Mouse (Mus musculus): Measurements from ENCODE around the gene Dysf. TPM values are rescaled to one million over a fixed set of nuclear protein-coding genes. Genes with fewer than 3 reads are reported as not detected.
"Not testable (repeated sequence)": the region's sequence is repeated elsewhere in the genome, so short reads cannot be mapped to it uniquely, and the experiment has no call there.

Gene Dysf
- 11.1 and 14.6 TPM in 2 replicates for polyA plus RNA-seq (2016; fragmentation: Nextera tagmentation; extraction: Ambion mirVana)

DNA sequence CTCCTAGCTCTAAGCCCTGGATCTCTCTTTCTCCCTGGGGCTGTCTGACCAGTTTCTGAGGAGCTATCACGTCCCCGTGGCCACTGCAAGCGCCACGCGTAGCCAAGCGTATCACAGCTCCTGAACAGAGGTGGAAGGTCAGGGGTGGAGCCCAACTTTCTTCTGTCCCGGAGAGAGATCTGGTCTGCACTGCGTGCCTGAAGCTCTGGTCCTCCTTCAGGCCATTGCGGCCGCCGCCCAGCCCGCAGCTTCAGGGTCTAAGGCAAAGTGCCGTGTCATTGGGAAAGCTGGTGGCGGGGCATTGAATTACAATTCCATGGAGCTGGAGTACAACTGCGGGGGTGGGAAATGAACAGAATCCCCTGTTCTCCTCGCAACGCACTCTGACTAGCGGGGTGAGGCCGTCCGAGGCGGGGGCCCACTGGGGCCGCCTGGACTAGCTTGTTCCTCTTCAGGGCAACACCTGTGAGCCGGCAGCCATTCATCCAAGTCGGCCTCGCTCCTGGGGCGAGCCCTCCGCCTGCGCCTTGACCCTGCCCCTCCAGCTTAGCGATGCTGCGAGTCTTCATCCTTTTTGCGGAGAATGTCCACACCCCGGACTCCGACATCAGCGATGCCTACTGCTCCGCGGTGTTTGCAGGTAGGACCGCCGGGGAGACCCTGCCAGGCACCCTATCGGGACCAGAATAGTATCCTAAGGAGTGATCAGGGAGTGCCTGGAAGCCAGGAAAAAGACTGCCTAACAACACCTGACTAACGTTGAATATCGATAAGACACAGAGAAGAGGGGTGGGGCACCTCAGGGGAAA, at the start of gene Dysf:
Gene Dysf, plus strand, starts transcription at position 228 of the 809 bp plus-strand sequence.
- H3K27me3 ChIP-seq (ENCODE audit: low read depth, poor library complexity, severe bottlenecking), result peaks cover 35% of the 10 kb centered on the region
- H3K4me3 ChIP-seq, result peak within 1 kb of the TSS; percentile 53
- peaks cover 34% of the 10 kb centered on the region for H3K4me1 ChIP-seq
- DNase-seq (ENCODE audit: low spot score), result peak; percentile 72
- WGBS, result under 1% methylated on average over 41 of the region's 41 CpGs
- no peaks in the 10 kb centered on the region for H3K9me3 ChIP-seq (replicated peaks)
- H3K36me3 ChIP-seq, result no peaks in the 10 kb centered on the region
- H3K27ac ChIP-seq, result no peak within 1 kb of the TSS

DNA sequence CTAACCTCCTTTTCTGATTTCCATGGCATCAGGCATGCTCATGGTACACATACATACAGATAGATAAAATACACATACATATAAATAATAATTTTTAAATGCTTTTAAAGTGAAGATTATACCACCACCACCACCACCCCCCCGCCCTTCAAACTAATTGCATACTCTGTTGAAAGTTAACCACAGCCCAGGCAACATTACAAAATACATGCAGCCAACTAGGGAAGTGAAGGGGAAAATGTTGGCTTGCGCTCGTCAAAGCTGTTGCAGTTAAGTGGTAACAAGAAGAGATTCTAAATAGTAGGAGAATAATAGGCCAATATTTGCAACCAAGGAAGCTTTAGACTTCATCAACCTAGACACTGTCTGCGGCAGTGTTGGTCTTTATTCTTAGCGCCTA, 20.7 kb upstream of the Dysf start:
- Histone ChIP-seq H3K27ac (no peak overlapping the region), H3K9me3 (replicated peaks) (no peaks in the 10 kb centered on the region), H3K4me3 (no peak overlapping the region), H3K36me3 (peaks cover 94% of the 10 kb centered on the region), H3K27me3 (ENCODE audit: low read depth, poor library complexity, severe bottlenecking) (no peaks in the 10 kb centered on the region), H3K4me1 (no peaks in the 10 kb centered on the region)
- 94% methylated on average over 5 of the region's 5 CpGs for WGBS
- DNase-seq (ENCODE audit: low spot score), result no peak

GRCm38 (mm10) chr6:84002716-84003115, 5.7 kb upstream of the Dysf start:
- no peak overlapping the region for H3K4me3 ChIP-seq
- no peak for DNase-seq (ENCODE audit: low spot score)
- 86% methylated on average over 1 of the region's 1 CpGs for WGBS

DNA sequence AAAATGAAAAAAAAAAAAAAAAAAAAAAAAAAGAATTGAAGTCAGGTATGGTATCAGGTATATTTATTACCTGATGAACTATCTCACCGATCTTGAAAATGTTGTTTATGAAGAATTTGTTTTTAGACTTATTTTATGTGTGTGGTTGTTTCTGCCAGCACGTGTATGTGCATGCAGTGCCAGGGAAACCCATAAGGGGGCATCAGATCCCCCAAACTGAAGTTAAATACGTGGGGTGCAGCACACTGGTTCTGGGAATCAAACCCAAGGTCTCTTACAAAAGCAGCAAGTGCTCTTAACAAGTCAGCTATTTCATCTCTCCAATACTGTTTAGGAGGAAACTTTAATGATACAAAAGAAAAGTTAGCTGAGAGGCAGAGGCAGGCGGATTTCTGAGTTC, 4.1 kb upstream of the Dysf start:
- Histone ChIP-seq H3K9me3 (replicated peaks) (no peaks in the 10 kb centered on the region), H3K27ac (no peak overlapping the region), H3K36me3 (0 out of 2 replicates have a peak, but pooled peaks cover 4% of the 10 kb centered on the region), H3K4me3 (no peak overlapping the region), H3K27me3 (ENCODE audit: low read depth, poor library complexity, severe bottlenecking) (peaks cover 17% of the 10 kb centered on the region), H3K4me1 (peaks cover 12% of the 10 kb centered on the region)
- 93% methylated on average over 4 of the region's 4 CpGs for WGBS
- DNase-seq (ENCODE audit: low spot score), result no peak

More at GRCm38 (mm10) chr6:84002716-84003115, 5.7 kb upstream of the Dysf start:
- H3K9me3 ChIP-seq (replicated peaks), result no peaks in the 10 kb centered on the region
- H3K36me3 ChIP-seq, result peaks cover 16% of the 10 kb centered on the region
- no peak overlapping the region for H3K27ac ChIP-seq
- H3K27me3 ChIP-seq (ENCODE audit: low read depth, poor library complexity, severe bottlenecking), result peaks cover 2% of the 10 kb centered on the region; the same call in 1 of the 2 replicates
- H3K4me1 ChIP-seq, result no peaks in the 10 kb centered on the region

DNA sequence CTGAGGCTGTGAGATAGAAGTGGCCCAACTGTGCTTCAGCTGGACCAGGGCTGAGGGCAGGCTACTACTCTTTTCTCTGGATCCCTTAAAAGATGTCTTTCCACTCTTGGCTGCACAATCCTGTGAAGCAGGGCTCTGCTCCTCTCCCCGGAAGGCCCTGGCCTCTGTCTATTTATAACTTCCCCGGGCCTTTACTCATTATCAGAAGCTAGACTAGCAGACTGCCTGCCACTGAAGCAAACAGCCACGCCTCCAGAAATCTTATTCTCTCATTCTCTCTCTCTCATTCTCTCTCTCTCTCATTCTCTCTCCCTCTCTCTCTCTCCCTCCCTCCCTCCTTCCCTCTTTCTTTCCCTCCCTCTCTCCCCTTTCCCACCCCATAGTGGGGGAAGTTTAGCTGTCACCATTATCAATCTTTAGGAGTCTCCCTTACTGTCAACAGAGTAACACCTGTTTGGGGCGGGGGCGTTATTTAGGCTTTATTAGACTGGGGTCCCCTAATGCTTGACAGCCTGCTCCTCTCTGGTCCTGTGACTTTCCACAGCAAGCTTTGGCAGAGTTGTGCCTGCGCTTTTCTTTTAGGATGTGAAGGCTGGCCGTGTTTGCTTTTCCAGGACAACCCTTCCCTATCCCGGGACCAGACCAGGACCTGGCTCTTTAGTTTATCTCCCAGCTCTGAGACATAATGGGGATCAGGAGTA, 932 bp downstream of the Dysf start:
- Histone ChIP-seq H3K4me1 (peaks cover 34% of the 10 kb centered on the region), H3K36me3 (no peaks in the 10 kb centered on the region), H3K27me3 (ENCODE audit: low read depth, poor library complexity, severe bottlenecking) (peaks cover 35% of the 10 kb centered on the region), H3K4me3 (peak overlapping the region; percentile 53), H3K9me3 (replicated peaks) (no peaks in the 10 kb centered on the region), H3K27ac (no peak overlapping the region)
- 14% methylated on average over 8 of the region's 8 CpGs for WGBS
- no peak for DNase-seq (ENCODE audit: low spot score)

DNA sequence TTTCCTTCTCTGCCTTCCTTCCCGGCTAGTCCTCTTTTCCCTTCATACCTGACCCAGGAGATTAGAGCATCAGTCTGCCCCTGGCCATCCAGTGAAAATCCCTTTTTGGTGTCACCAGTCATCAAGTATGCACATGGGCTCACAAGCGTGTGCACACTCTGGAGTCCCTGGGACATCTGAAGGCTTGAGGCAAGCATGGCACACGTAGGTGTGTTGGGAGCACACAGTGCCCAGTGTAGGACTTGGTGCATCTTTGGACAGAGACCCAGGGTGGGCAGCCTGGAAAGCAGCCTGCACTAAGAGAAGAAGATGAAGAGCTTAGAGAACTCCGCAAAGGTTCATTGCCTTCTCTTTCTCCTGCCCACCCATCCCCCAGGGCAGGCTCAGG, 1.5 kb downstream of the Dysf start:
- Histone ChIP-seq H3K27ac (peak overlapping the region; percentile 3; the same call in 1 of the 2 replicates), H3K9me3 (replicated peaks) (no peaks in the 10 kb centered on the region), H3K4me1 (peaks cover 34% of the 10 kb centered on the region), H3K4me3 (peak overlapping the region; percentile 11; the same call in 1 of the 2 replicates), H3K36me3 (no peaks in the 10 kb centered on the region), H3K27me3 (ENCODE audit: low read depth, poor library complexity, severe bottlenecking) (peaks cover 35% of the 10 kb centered on the region)
- DNase-seq (ENCODE audit: low spot score), result no peak
- 20% methylated on average over 4 of the region's 4 CpGs for WGBS

DNA sequence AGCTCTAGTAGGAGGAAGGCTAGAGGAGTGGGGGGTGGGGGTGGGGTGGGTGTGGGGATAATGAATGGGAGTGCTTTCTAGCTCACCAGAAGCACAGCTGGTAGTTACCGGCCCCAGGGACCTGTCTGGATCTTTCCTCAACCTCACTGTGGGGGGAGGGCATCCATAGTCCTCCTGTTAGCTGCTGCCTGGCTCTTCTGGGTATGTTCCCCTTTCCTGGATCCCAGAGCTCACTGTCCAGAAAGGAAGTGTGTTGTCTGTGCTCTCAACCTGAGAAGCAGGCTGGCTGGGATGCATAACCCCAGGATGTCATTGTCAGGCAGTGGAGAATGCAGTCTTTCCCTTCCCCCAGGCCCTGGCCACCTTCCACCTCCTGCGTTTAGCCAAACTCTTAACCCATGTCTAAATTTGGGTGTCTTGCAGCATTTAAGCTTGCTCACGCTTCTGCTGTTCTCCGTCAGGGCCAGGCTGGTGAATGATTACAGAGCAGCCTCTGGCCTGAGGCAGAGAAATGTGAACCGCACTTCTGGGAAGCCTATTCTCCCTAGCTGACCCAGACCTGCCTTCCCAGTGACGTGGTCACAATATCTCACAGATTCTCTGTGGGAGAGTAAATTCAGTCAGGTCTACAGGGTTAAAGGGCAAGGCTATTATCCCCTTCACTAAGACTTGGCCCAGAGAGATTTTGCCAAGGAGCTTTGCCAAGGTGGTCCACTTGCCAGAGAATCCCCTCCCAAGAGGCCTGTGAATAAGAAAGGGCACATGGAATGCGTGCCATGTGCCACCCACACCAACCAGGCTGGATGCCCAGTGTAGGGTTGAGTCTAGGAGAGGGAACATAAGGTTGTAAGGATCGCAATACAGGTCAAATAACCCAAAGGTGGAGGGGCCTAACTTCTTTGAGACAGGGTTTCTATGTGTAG, 2.2 kb downstream of the Dysf start:
- Histone ChIP-seq H3K36me3 (no peaks in the 10 kb centered on the region), H3K27ac (peak overlapping the region; percentile 3; the same call in 1 of the 2 replicates), H3K9me3 (replicated peaks) (no peaks in the 10 kb centered on the region), H3K4me3 (peak overlapping the region; percentile 11; the same call in 1 of the 2 replicates), H3K27me3 (ENCODE audit: low read depth, poor library complexity, severe bottlenecking) (peaks cover 35% of the 10 kb centered on the region), H3K4me1 (peaks cover 34% of the 10 kb centered on the region)
- DNase-seq (ENCODE audit: low spot score), result no peak
- WGBS, result 35% methylated on average over 8 of the region's 8 CpGs

GRCm38 (mm10) chr6:84014961-84015683, 6.7 kb downstream of the Dysf start:
- 72% methylated on average over 4 of the region's 4 CpGs for WGBS
- not testable (repeated sequence) for H3K27ac ChIP-seq

GRCm38 (mm10) chr6:84016851-84017250, 8.5 kb downstream of the Dysf start:
- Histone ChIP-seq H3K27ac (no peak overlapping the region), H3K4me1 (peaks cover 13% of the 10 kb centered on the region), H3K36me3 (no peaks in the 10 kb centered on the region), H3K27me3 (ENCODE audit: low read depth, poor library complexity, severe bottlenecking) (peaks cover 41% of the 10 kb centered on the region), H3K4me3 (no peak overlapping the region), H3K9me3 (replicated peaks) (no peaks in the 10 kb centered on the region)
- no peak for DNase-seq (ENCODE audit: low spot score)
- 93% methylated on average over 7 of the region's 7 CpGs for WGBS

More at GRCm38 (mm10) chr6:84014961-84015683, 6.7 kb downstream of the Dysf start:
- H3K4me3 ChIP-seq; H3K36me3 ChIP-seq; DNase-seq (ENCODE audit: low spot score); H3K9me3 ChIP-seq (replicated peaks): not testable (repeated sequence)
- peaks cover 24% of the 10 kb centered on the region for H3K4me1 ChIP-seq
- H3K27me3 ChIP-seq (ENCODE audit: low read depth, poor library complexity, severe bottlenecking), result peaks cover 34% of the 10 kb centered on the region

- H3K9me3 ChIP-seq (replicated peaks), result no peaks in the 10 kb centered on the region
- no peak overlapping the region for H3K27ac ChIP-seq
- peaks cover 45% of the 10 kb centered on the region for H3K27me3 ChIP-seq (ENCODE audit: low read depth, poor library complexity, severe bottlenecking)
- no peak for DNase-seq (ENCODE audit: low spot score)
- no peak overlapping the region for H3K4me3 ChIP-seq
- 59% methylated on average over 3 of the region's 3 CpGs for WGBS
- H3K36me3 ChIP-seq, result no peaks in the 10 kb centered on the region
- peaks cover 11% of the 10 kb centered on the region for H3K4me1 ChIP-seq
Observed at GRCm38 (mm10) chr6:84017392-84017791, 9.0 kb downstream of the Dysf start.

DNA sequence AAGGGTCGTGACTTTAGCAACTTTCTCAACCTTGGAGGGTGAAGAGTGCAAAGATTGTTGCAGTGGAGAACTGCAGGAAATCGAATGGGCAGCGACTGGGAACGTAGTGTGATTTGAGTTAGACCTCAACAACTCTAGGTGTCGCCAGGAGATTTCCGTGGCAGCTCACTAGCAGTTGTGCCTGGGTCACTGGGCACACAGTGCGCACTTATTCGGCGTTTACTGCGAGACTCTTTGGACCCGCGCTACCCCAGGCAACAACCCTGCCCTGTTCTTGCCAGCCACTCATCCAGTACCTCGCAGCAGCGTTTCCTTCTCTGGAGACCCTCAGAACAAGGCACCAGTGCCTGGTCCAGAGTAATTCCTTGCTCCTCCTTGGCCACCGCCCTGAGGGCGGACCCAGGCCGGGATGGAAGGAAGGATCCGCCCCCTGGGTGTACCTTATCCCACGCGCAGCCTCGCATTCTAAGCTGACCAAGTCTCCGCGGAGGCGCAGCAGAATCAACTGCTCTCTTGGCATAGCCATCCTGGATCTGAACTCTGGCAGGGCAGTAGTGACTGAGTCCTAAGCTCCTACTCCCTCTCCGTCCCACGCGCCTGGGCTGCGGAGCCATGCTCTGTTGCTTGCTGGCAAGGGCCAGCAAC, 10.6 kb downstream of the Dysf start:
- 6% methylated on average over 28 of the region's 28 CpGs for WGBS
- Histone ChIP-seq H3K4me1 (peaks cover 11% of the 10 kb centered on the region), H3K36me3 (no peaks in the 10 kb centered on the region)

More for the DNA sequence above, 10.6 kb downstream of the Dysf start:
- DNase-seq (ENCODE audit: low spot score), result peak; percentile 75
- H3K4me3 ChIP-seq, result peak overlapping the region; percentile 49
- peak overlapping the region; percentile 27; the same call in 1 of the 2 replicates for H3K27ac ChIP-seq
- H3K27me3 ChIP-seq (ENCODE audit: low read depth, poor library complexity, severe bottlenecking), result peaks cover 45% of the 10 kb centered on the region
- H3K9me3 ChIP-seq (replicated peaks), result no peaks in the 10 kb centered on the region
